Mouse (Mus musculus): Measurements from ENCODE around the gene Robo1. TPM values are rescaled to one million over a fixed set of nuclear protein-coding genes. Genes with fewer than 3 reads are reported as not detected.

Robo1 gene
- polyA plus RNA-seq, 1 experiment = 0.72 TPM

GRCm38 (mm10) chr16:72995955-72996535 lies 687.9 kb downstream of the Robo1 start:
- H3K27ac ChIP-seq (ENCODE audit: insufficient read depth, low read depth, low read length) = no peak overlapping the region
- no peaks in the 10 kb centered on the region for H3K4me1 ChIP-seq (ENCODE audit: control insufficient read depth, insufficient read depth, low read length)
- H3K4me3 ChIP-seq (ENCODE audit: insufficient read depth, low read length) = no peak overlapping the region
- TF ChIP-seq POLR2A (IDR thresholded peaks at IDR 0.05; ENCODE audit: borderline replicate concordance, low read depth, low read length) (no peak), CTCF (IDR thresholded peaks at IDR 0.05; ENCODE audit: low read depth, low read length) (no peak)

GRCm38 (mm10) chr16:72998677-72999076 lies 690.6 kb downstream of the Robo1 start:
- TF ChIP-seq POLR2A (IDR thresholded peaks at IDR 0.05; ENCODE audit: borderline replicate concordance, low read depth, low read length) = no peak
- no peak for TF ChIP-seq CTCF (IDR thresholded peaks at IDR 0.05; ENCODE audit: low read depth, low read length)
- no peaks in the 10 kb centered on the region for H3K4me1 ChIP-seq (ENCODE audit: control insufficient read depth, insufficient read depth, low read length)
- no peak overlapping the region for H3K27ac ChIP-seq (ENCODE audit: insufficient read depth, low read depth, low read length)
- H3K4me3 ChIP-seq (ENCODE audit: insufficient read depth, low read length) = no peak overlapping the region

DNA sequence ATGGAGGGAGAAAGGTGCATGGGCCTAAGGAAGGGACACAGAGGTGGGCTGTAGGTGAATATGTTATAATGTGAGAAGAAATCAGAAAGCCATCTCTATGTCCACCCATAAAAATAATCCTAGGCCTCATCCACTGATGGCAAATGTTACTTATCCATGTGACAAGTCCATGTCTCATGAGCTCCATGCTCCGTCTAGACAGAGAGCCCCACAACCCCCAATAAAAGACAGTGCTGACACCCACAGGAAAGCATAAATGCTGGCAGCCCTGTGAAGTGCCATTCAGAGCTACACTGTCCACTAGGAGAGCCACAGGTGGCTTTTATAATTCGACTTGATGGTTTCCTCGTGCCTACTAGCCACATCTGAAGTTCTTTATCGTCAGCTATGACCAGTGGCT lies 694.6 kb downstream of the Robo1 start:
- Histone ChIP-seq H3K4me1 (ENCODE audit: control insufficient read depth, insufficient read depth, low read length) (no peaks in the 10 kb centered on the region), H3K27ac (ENCODE audit: insufficient read depth, low read depth, low read length) (no peak overlapping the region), H3K4me3 (ENCODE audit: insufficient read depth, low read length) (no peak overlapping the region)
- TF ChIP-seq POLR2A (IDR thresholded peaks at IDR 0.05; ENCODE audit: borderline replicate concordance, low read depth, low read length) = no peak
- TF ChIP-seq CTCF (IDR thresholded peaks at IDR 0.05; ENCODE audit: low read depth, low read length) = no peak

DNA sequence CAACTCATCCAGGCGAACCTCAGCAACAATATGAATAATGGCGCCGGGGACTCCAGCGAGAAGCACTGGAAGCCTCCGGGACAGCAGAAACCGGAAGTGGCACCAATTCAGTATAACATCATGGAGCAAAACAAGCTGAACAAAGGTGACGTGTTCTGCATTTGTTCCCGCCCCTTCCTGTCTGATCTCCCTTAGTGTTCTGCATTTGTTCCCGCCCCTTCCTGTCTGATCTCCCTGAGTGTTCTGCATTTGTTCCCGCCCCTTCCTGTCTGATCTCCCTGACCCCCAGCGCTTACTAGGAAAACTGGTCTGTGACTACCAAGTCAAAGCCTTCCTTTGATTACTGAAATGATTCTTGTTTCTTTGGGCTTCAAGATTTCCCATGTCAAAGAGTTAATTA lies 696.5 kb downstream of the Robo1 start:
- no peaks in the 10 kb centered on the region for H3K4me1 ChIP-seq (ENCODE audit: control insufficient read depth, insufficient read depth, low read length)
- TF ChIP-seq POLR2A (IDR thresholded peaks at IDR 0.05; ENCODE audit: borderline replicate concordance, low read depth, low read length) (no peak), CTCF (IDR thresholded peaks at IDR 0.05; ENCODE audit: low read depth, low read length) (no peak)
- no peak overlapping the region for H3K4me3 ChIP-seq (ENCODE audit: insufficient read depth, low read length)
- no peak overlapping the region for H3K27ac ChIP-seq (ENCODE audit: insufficient read depth, low read depth, low read length)

- H3K4me1 ChIP-seq (ENCODE audit: control insufficient read depth, insufficient read depth, low read length) = no peaks in the 10 kb centered on the region
- H3K27ac ChIP-seq (ENCODE audit: insufficient read depth, low read depth, low read length) = no peak overlapping the region
- no peak overlapping the region for H3K4me3 ChIP-seq (ENCODE audit: insufficient read depth, low read length)
- TF ChIP-seq CTCF (IDR thresholded peaks at IDR 0.05; ENCODE audit: low read depth, low read length) = no peak
- no peak for TF ChIP-seq POLR2A (IDR thresholded peaks at IDR 0.05; ENCODE audit: borderline replicate concordance, low read depth, low read length)
Measured at GRCm38 (mm10) chr16:73005831-73006230, 697.7 kb downstream of the Robo1 start.

DNA sequence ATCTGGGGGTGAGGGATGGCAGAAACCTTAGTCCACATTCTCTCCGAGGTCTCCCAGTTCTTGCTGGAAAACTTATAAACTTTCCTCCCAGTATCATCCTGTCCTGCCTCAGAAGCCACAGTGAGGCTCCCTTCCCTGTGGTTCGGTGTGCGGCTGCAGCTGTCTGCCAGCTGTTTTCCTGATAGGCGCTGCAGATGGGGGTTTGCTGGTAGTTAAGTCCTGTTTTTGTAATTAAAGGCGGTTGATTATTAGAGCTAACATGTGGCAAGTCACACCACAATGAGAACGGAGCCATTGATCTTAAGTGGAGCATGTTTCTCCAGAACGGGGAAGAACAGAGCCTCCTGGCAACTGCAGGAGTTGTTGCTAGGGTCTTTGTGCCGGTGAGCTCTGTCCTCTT lies 699.3 kb downstream of the Robo1 start:
- Histone ChIP-seq H3K4me3 (ENCODE audit: insufficient read depth, low read length) (no peak overlapping the region), H3K4me1 (ENCODE audit: control insufficient read depth, insufficient read depth, low read length) (no peaks in the 10 kb centered on the region), H3K27ac (ENCODE audit: insufficient read depth, low read depth, low read length) (no peak overlapping the region)
- TF ChIP-seq CTCF (IDR thresholded peaks at IDR 0.05; ENCODE audit: low read depth, low read length) (no peak), POLR2A (IDR thresholded peaks at IDR 0.05; ENCODE audit: borderline replicate concordance, low read depth, low read length) (no peak)

DNA sequence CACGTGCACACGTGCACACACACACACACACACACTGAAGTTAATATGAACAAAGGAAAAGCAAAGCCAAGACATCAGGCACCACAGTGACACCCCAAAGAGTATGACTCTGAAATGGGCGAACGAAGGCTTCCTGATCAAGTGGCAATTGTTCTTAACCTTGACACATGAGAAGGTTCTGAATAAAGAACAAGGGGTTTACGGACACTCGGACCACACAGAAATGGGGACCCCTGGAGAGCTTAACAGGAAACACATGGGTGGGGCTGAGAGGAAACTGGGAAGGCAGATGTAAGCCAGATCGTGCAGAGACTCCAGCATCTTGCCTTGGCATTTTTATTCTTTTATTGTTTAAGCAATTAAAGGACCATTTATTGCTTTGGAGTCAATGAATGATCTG lies 703.2 kb downstream of the Robo1 start:
- Histone ChIP-seq H3K4me1 (ENCODE audit: control insufficient read depth, insufficient read depth, low read length) (no peaks in the 10 kb centered on the region), H3K4me3 (ENCODE audit: insufficient read depth, low read length) (no peak overlapping the region), H3K27ac (ENCODE audit: insufficient read depth, low read depth, low read length) (no peak overlapping the region)
- no peak for TF ChIP-seq CTCF (IDR thresholded peaks at IDR 0.05; ENCODE audit: low read depth, low read length)
- TF ChIP-seq POLR2A (IDR thresholded peaks at IDR 0.05; ENCODE audit: borderline replicate concordance, low read depth, low read length) = no peak

GRCm38 (mm10) chr16:73012926-73013325 lies 704.8 kb downstream of the Robo1 start:
- H3K27ac ChIP-seq (ENCODE audit: insufficient read depth, low read depth, low read length) = no peak overlapping the region
- no peaks in the 10 kb centered on the region for H3K4me1 ChIP-seq (ENCODE audit: control insufficient read depth, insufficient read depth, low read length)
- no peak for TF ChIP-seq CTCF (IDR thresholded peaks at IDR 0.05; ENCODE audit: low read depth, low read length)
- no peak for TF ChIP-seq POLR2A (IDR thresholded peaks at IDR 0.05; ENCODE audit: borderline replicate concordance, low read depth, low read length)
- no peak overlapping the region for H3K4me3 ChIP-seq (ENCODE audit: insufficient read depth, low read length)

DNA sequence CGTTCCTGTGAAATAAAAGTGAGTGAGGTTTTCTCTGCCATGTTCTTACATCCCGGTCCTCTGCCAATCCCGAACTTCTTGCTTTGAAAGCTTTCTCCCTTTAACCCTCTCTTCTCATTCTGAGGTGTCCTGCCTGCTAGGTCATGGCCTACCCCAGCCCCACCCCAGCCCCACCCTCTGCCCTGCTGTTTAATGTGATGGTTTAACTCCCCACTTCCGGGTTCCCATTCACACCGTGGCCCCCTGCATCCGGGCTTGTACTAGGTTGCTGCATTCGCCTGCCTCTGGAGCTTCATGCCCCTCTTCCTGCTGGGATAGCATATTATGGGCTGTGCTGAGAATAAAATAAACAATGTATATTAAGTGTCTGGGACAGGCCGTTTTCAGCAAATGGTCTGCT lies 706.4 kb downstream of the Robo1 start:
- TF ChIP-seq POLR2A (IDR thresholded peaks at IDR 0.05; ENCODE audit: borderline replicate concordance, low read depth, low read length) (no peak), CTCF (IDR thresholded peaks at IDR 0.05; ENCODE audit: low read depth, low read length) (no peak)
- Histone ChIP-seq H3K4me3 (ENCODE audit: insufficient read depth, low read length) (no peak overlapping the region), H3K27ac (ENCODE audit: insufficient read depth, low read depth, low read length) (no peak overlapping the region), H3K4me1 (ENCODE audit: control insufficient read depth, insufficient read depth, low read length) (no peaks in the 10 kb centered on the region)

DNA sequence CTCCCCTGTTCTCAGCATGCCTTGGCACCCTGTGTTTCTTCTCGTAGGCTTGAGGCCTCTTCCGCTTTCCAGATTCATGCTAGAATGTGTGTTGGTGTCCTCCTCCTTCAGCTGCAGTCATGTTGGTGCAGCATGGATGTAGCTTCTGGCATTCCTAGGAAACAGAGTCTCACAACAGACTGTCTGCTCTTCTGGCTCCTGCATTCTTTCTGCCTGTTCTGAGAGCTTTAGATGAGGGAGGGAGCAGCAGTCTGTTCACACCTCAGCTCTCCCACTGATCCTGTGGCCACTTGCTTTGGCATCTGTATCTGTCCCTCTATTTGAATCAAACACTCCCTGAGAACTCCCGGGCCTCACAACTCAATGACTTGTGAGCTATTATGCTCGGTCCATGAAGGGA lies 707.9 kb downstream of the Robo1 start:
- Histone ChIP-seq H3K27ac (ENCODE audit: insufficient read depth, low read depth, low read length) (no peak overlapping the region), H3K4me3 (ENCODE audit: insufficient read depth, low read length) (no peak overlapping the region), H3K4me1 (ENCODE audit: control insufficient read depth, insufficient read depth, low read length) (no peaks in the 10 kb centered on the region)
- TF ChIP-seq POLR2A (IDR thresholded peaks at IDR 0.05; ENCODE audit: borderline replicate concordance, low read depth, low read length) (no peak), CTCF (IDR thresholded peaks at IDR 0.05; ENCODE audit: low read depth, low read length) (no peak)

GRCm38 (mm10) chr16:73016801-73017200 lies 708.7 kb downstream of the Robo1 start:
- TF ChIP-seq CTCF (IDR thresholded peaks at IDR 0.05; ENCODE audit: low read depth, low read length) (no peak), POLR2A (IDR thresholded peaks at IDR 0.05; ENCODE audit: borderline replicate concordance, low read depth, low read length) (no peak)
- Histone ChIP-seq H3K27ac (ENCODE audit: insufficient read depth, low read depth, low read length) (no peak overlapping the region), H3K4me1 (ENCODE audit: control insufficient read depth, insufficient read depth, low read length) (no peaks in the 10 kb centered on the region), H3K4me3 (ENCODE audit: insufficient read depth, low read length) (no peak overlapping the region)
